Mouse (Mus musculus) C2C12 (cell line): ENCODE measurements around the gene Gm6763.
"Not testable (repeated sequence)": the region's sequence is repeated elsewhere in the genome, so short reads cannot be mapped to it uniquely, and the experiment has no call there.

Experiments
- CTCF ChIP-seq: IDR thresholded peaks from one replicate; pipeline ENCODE4 v1.5.1; 2011; ENCODE audit not compliant: control insufficient read depth, insufficient read depth, insufficient read length
- MAX ChIP-seq: IDR thresholded peaks from one replicate; pipeline ENCODE4 v1.6.1; 2011; ENCODE audit warnings: mild to moderate bottlenecking, control low read depth
- MYOD1 ChIP-seq: IDR thresholded peaks from one replicate; pipeline ENCODE4 v1.6.1; 2011; ENCODE audit warnings: low read depth; ENCODE audit not compliant: control insufficient read depth, insufficient read length
- USF1 ChIP-seq: IDR thresholded peaks from one replicate; pipeline ENCODE4 v1.6.1; 2011; ENCODE audit warnings: low read depth, mild to moderate bottlenecking, control low read depth, moderate library complexity

GRCm38 (mm10) chr10:104151197-104151596, at the start of gene Gm6763:
- TF ChIP-seq CTCF, MYOD1, USF1, MAX: not testable (repeated sequence)
